Mouse (Mus musculus) liver, embryonic 11.5 days (tissue): ENCODE data around the gene Sbno2. TPM values are rescaled to one million over a fixed set of nuclear protein-coding genes. Genes with fewer than 3 reads are reported as not detected.

Source experiments
- ATAC-seq: fragments of 200-750 bp; cut with Nextera tagmentation; replicated peaks from 2 replicates; pipeline ENCODE4 v1.8.0; 2017; ENCODE audit warnings: moderate number of reproducible peaks, mild to moderate bottlenecking, moderate TSS enrichment, moderate library complexity; ENCODE audit not compliant: low FRiP score
- DNase-seq: peaks from one replicate; pipeline ENCODE4 v3.0.0-alpha.2; 2017; ENCODE audit warnings: low spot score
- H3K27ac ChIP-seq: fragments of 300-500 bp; sonication (generic); 2 replicates; pipeline ENCODE4 v1.5.1; 2014; ENCODE audit warnings: mild to moderate bottlenecking, low read depth, low read length, control low read depth
- H3K27me3 ChIP-seq: fragments of 300-500 bp; sonication (generic); replicated peaks from 2 replicates; pipeline ENCODE4 v1.6.1; 2014; ENCODE audit warnings: low read length, mixed read lengths; ENCODE audit not compliant: control insufficient read depth, insufficient read depth
- H3K36me3 ChIP-seq: fragments of 300-500 bp; sonication (generic); 2 replicates; pipeline ENCODE4 v1.6.1; 2014; ENCODE audit warnings: mild to moderate bottlenecking, low read length, moderate library complexity, mixed read lengths; ENCODE audit not compliant: control insufficient read depth, insufficient read depth
- H3K4me1 ChIP-seq: fragments of 300-500 bp; sonication (generic); replicated peaks from 2 replicates; pipeline ENCODE4 v1.6.1; 2014; ENCODE audit warnings: low read length, mixed read lengths; ENCODE audit not compliant: control insufficient read depth, insufficient read depth
- H3K4me2 ChIP-seq: fragments of 300-500 bp; sonication (generic); 2 replicates; pipeline ENCODE4 v1.6.1; 2014; ENCODE audit warnings: mild to moderate bottlenecking, control low read depth, moderate library complexity
- H3K4me3 ChIP-seq: fragments of 300-500 bp; sonication (generic); 2 replicates; pipeline ENCODE4 v1.5.1; 2014; ENCODE audit warnings: low read depth, low read length, control low read depth
- H3K9ac ChIP-seq: fragments of 300-500 bp; sonication (generic); 2 replicates; pipeline ENCODE4 v1.6.1; 2014; ENCODE audit warnings: low read depth, low read length, control low read depth
- H3K9me3 ChIP-seq: fragments of 300-500 bp; sonication (generic); 2 replicates; pipeline ENCODE4 v1.6.1; 2016; ENCODE audit warnings: low read length, inconsistent platforms, mixed read lengths; ENCODE audit not compliant: control insufficient read depth
- WGBS: fragments of 180-500 bp; shearing (Covaris S2); extraction: QIAGEN DNeasy Blood & Tissue Kit; methylation state at CpG from one replicate; pipeline ENCODE4 v1.1.7; 2014; 5-methylcytosine and 5-hydroxymethylcytosine counted together
- polyA plus RNA-seq: library from polyadenylated mRNA; unstranded; fragments of >200 nt; fragmentation: Nextera tagmentation; extraction: Ambion mirVana; gene quantifications from 2 replicates; pipeline ENCODE4 v1.2.1, GENCODE M21; 2014

Gene Sbno2
- 17.7 and 19.2 TPM in 2 replicates for polyA plus RNA-seq

- H3K9me3 ChIP-seq, result no peaks in the 10 kb centered on the region
- no peak within 1 kb of the TSS for H3K9ac ChIP-seq
- H3K36me3 ChIP-seq, result no peaks in the 10 kb centered on the region
- H3K4me1 ChIP-seq, result peaks cover 32% of the 10 kb centered on the region
- DNase-seq, result no peak
- H3K4me2 ChIP-seq, result 0 out of 2 replicates have a peak within 1 kb of the TSS, but pooled peaks have one; percentile 9
- H3K4me3 ChIP-seq, result no peak within 1 kb of the TSS
- no peak within 1 kb of the TSS for H3K27ac ChIP-seq
- WGBS, result 71% methylated on average over 5 of the region's 5 CpGs
- no peak for ATAC-seq
- no peaks in the 10 kb centered on the region for H3K27me3 ChIP-seq
Measured at GRCm38 (mm10) chr10:80105460-80105859, at the start of gene Sbno2. TSS of gene Sbno2 (minus strand) at chr10:80105571.

GRCm38 (mm10) chr10:80154384-80154783 is 49.0 kb upstream of the Sbno2 start:
- H3K9me3 ChIP-seq, result no peaks in the 10 kb centered on the region
- WGBS, result 87% methylated on average over 7 of the region's 7 CpGs
- H3K9ac ChIP-seq, result no peak overlapping the region
- H3K4me3 ChIP-seq, result no peak overlapping the region
- no peak overlapping the region for H3K27ac ChIP-seq
- H3K4me1 ChIP-seq, result peaks cover 70% of the 10 kb centered on the region
- H3K27me3 ChIP-seq, result no peaks in the 10 kb centered on the region
- DNase-seq (no peak), ATAC-seq (no peak)
- H3K4me2 ChIP-seq, result no peak overlapping the region
- peaks cover 59% of the 10 kb centered on the region for H3K36me3 ChIP-seq

- Histone ChIP-seq H3K27me3 (no peaks in the 10 kb centered on the region), H3K4me3 (0 out of 2 replicates have a peak overlapping the region, but pooled peaks have one; percentile 0), H3K4me1 (peaks cover 63% of the 10 kb centered on the region), H3K36me3 (peaks cover 59% of the 10 kb centered on the region), H3K27ac (peak overlapping the region; percentile 2; the same call in 1 of the 2 replicates), H3K9ac (no peak overlapping the region), H3K9me3 (no peaks in the 10 kb centered on the region), H3K4me2 (peak overlapping the region; percentile 79)
- 83% methylated on average over 19 of the region's 19 CpGs for WGBS
- ATAC-seq (no peak), DNase-seq (no peak)
Measured at GRCm38 (mm10) chr10:80153713-80154112, 48.3 kb upstream of the Sbno2 start.

DNA sequence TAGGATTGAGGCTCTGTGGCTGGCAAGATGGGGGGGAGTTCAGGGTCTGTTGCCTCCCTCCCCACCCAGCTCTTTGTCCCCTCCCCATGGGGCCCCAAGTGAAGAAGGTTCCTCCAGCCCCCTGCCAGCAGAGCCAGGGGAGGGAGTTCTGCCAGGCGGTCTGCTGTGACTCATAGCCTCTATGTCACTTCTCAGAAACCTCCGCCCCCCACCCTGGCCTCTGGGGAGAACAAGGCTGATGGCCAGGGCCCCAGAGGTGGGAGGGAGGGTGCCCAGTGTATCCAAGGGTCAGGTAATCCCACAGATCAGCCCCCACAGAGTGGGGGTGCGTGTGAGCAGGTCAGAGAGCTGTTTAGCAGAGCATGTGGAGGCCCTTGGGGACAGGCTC is 47.5 kb upstream of the Sbno2 start:
- Histone ChIP-seq H3K4me2 (peak overlapping the region; percentile 79), H3K4me3 (peak overlapping the region; percentile 91), H3K9me3 (no peaks in the 10 kb centered on the region), H3K4me1 (peaks cover 57% of the 10 kb centered on the region), H3K9ac (peak overlapping the region; percentile 97; the same call in 1 of the 2 replicates), H3K36me3 (peaks cover 59% of the 10 kb centered on the region), H3K27me3 (no peaks in the 10 kb centered on the region), H3K27ac (peak overlapping the region; percentile 97)
- ATAC-seq (no peak), DNase-seq (no peak)
- WGBS, result 53% methylated on average over 3 of the region's 3 CpGs

GRCm38 (mm10) chr10:80152071-80152872 is 46.9 kb upstream of the Sbno2 start:
- H3K9me3 ChIP-seq, result no peaks in the 10 kb centered on the region
- H3K27me3 ChIP-seq, result no peaks in the 10 kb centered on the region
- H3K9ac ChIP-seq, result peak overlapping the region; percentile 97
- DNase-seq, result no peak
- H3K4me2 ChIP-seq, result peak overlapping the region; percentile 79
- peaks cover 57% of the 10 kb centered on the region for H3K4me1 ChIP-seq
- peak overlapping the region; percentile 97 for H3K27ac ChIP-seq
- peaks cover 56% of the 10 kb centered on the region for H3K36me3 ChIP-seq
- WGBS, result 25% methylated on average over 15 of the region's 15 CpGs
- no peak for ATAC-seq
- peak overlapping the region; percentile 91 for H3K4me3 ChIP-seq

GRCm38 (mm10) chr10:80151211-80152034 is 46.1 kb upstream of the Sbno2 start:
- WGBS, result 6% methylated on average over 26 of the region's 26 CpGs
- Histone ChIP-seq H3K4me1 (peaks cover 60% of the 10 kb centered on the region), H3K9ac (peak overlapping the region; percentile 97), H3K27ac (peak overlapping the region; percentile 97), H3K36me3 (peaks cover 48% of the 10 kb centered on the region), H3K4me2 (peak overlapping the region; percentile 79), H3K4me3 (peak overlapping the region; percentile 91), H3K9me3 (no peaks in the 10 kb centered on the region), H3K27me3 (no peaks in the 10 kb centered on the region)
- DNase-seq (no peak), ATAC-seq (no peak)

- peaks cover 66% of the 10 kb centered on the region for H3K4me1 ChIP-seq
- peak overlapping the region; percentile 79 for H3K4me2 ChIP-seq
- H3K27ac ChIP-seq, result peak overlapping the region; percentile 97
- peak; percentile 86 for DNase-seq
- ATAC-seq, result no peak
- WGBS, result under 1% methylated on average over 39 of the region's 71 CpGs
- peak overlapping the region; percentile 91 for H3K4me3 ChIP-seq
- H3K9ac ChIP-seq, result peak overlapping the region; percentile 97
- peaks cover 49% of the 10 kb centered on the region for H3K36me3 ChIP-seq
- H3K27me3 ChIP-seq, result no peaks in the 10 kb centered on the region
- H3K9me3 ChIP-seq, result no peaks in the 10 kb centered on the region
Measured at GRCm38 (mm10) chr10:80150226-80151210, 45.1 kb upstream of the Sbno2 start.
